Mouse (Mus musculus): ENCODE data around the gene Rmdn3.

GRCm38 (mm10) chr2:119146435-119146834, 10.4 kb downstream of the Rmdn3 start:
- TF ChIP-seq MXI1 (IDR thresholded peaks at IDR 0.05; ENCODE audit: low read depth, low read length) (no peak), MAFK (IDR thresholded peaks at IDR 0.05; ENCODE audit: insufficient replicate concordance, low read length) (no peak), USF2 (conservative IDR thresholded peaks at IDR 0.05; ENCODE audit: low read depth, low read length) (no peak), ZNF384 (IDR thresholded peaks at IDR 0.05; ENCODE audit: low read depth, low read length) (no peak), EP300 (IDR thresholded peaks at IDR 0.05; ENCODE audit: low read length) (no peak)
